Mouse (Mus musculus) neutrophil, adult 5-6 weeks (primary cell): ENCODE results near the gene St6gal1. TPM values are rescaled to one million over a fixed set of nuclear protein-coding genes. Genes with fewer than 3 reads are reported as not detected.
"Not testable (repeated sequence)": the region's sequence is repeated elsewhere in the genome, so short reads cannot be mapped to it uniquely, and the experiment has no call there.

ENCODE experiments used
- ATAC-seq: fragments of 151-379, 151-347 bp; 2 replicates; pipeline ENCODE4 v1.8.0; 2017; ENCODE audit warnings: mild to moderate bottlenecking, moderate TSS enrichment; ENCODE audit not compliant: insufficient number of reproducible peaks, poor library complexity, low FRiP score, severe bottlenecking; ENCODE audit errors: extremely low read depth
- total RNA-seq: library from RNA; stranded (forward); fragments of 200-1000 nt; gene quantifications from 2 replicates; pipeline ENCODE4 v1.2.3, GENCODE M21; 2017

St6gal1 gene
- 137 and 141 TPM in 2 replicates for total RNA-seq

- peak; percentile 82 for ATAC-seq
These were observed at the start of gene St6gal1 for GRCm38 (mm10) chr16:23224671-23225068. Gene St6gal1 (plus strand): TSS chr16:23224740.

- ATAC-seq, result no peak
These were observed 49.7 kb upstream of the St6gal1 start for GRCm38 (mm10) chr16:23174855-23175254.

GRCm38 (mm10) chr16:23175956-23176355 lies 48.6 kb upstream of the St6gal1 start:
- no peak for ATAC-seq

GRCm38 (mm10) chr16:23177856-23178255 lies 46.7 kb upstream of the St6gal1 start:
- ATAC-seq, result no peak

- no peak for ATAC-seq
These were observed 45.7 kb upstream of the St6gal1 start for GRCm38 (mm10) chr16:23178796-23179195.

GRCm38 (mm10) chr16:23179436-23179835 lies 45.1 kb upstream of the St6gal1 start:
- not testable (repeated sequence) for ATAC-seq

GRCm38 (mm10) chr16:23181054-23181453 lies 43.5 kb upstream of the St6gal1 start:
- no peak for ATAC-seq

- ATAC-seq, result peak; percentile 46; the same call in 1 of the 2 replicates
These were observed 43.1 kb upstream of the St6gal1 start for GRCm38 (mm10) chr16:23181487-23181886.

- ATAC-seq, result no peak
These were observed 42.5 kb upstream of the St6gal1 start for GRCm38 (mm10) chr16:23181942-23182597.

- peak; percentile 64; the same call in 1 of the 2 replicates for ATAC-seq
These were observed 38.7 kb upstream of the St6gal1 start for GRCm38 (mm10) chr16:23185824-23186223.

- ATAC-seq, result no peak
These were observed 38.1 kb upstream of the St6gal1 start for GRCm38 (mm10) chr16:23186418-23186817.

GRCm38 (mm10) chr16:23187983-23188382 lies 36.6 kb upstream of the St6gal1 start:
- no peak for ATAC-seq

- no peak for ATAC-seq
These were observed 34.9 kb upstream of the St6gal1 start for GRCm38 (mm10) chr16:23189612-23190011.

GRCm38 (mm10) chr16:23191560-23192242 lies 32.8 kb upstream of the St6gal1 start:
- no peak for ATAC-seq

GRCm38 (mm10) chr16:23195618-23196017 lies 28.9 kb upstream of the St6gal1 start:
- peak; percentile 30; the same call in 1 of the 2 replicates for ATAC-seq

GRCm38 (mm10) chr16:23196296-23196695 lies 28.2 kb upstream of the St6gal1 start:
- no peak for ATAC-seq

GRCm38 (mm10) chr16:23196791-23197190 lies 27.7 kb upstream of the St6gal1 start:
- peak; percentile 26; the same call in 1 of the 2 replicates for ATAC-seq

GRCm38 (mm10) chr16:23201498-23201897 lies 23.0 kb upstream of the St6gal1 start:
- no peak for ATAC-seq

GRCm38 (mm10) chr16:23214314-23214713 lies 10.2 kb upstream of the St6gal1 start:
- no peak for ATAC-seq

GRCm38 (mm10) chr16:23215241-23215900 lies 9.2 kb upstream of the St6gal1 start:
- no peak for ATAC-seq
